Mouse (Mus musculus) kidney, embryonic 14.5 days (tissue): Measurements from ENCODE around the gene Pou6f2. TPM values are rescaled to one million over a fixed set of nuclear protein-coding genes. Genes with fewer than 3 reads are reported as not detected.

Source experiments
- ATAC-seq: fragments of 200-750 bp; cut with Nextera tagmentation; 2 replicates; pipeline ENCODE4 v1.8.0; 2017; ENCODE audit warnings: moderate number of reproducible peaks, mild to moderate bottlenecking, moderate TSS enrichment, moderate library complexity; ENCODE audit not compliant: low FRiP score, low TSS enrichment
- H3K27ac ChIP-seq: fragments of 300-500 bp; sonication (generic); 2 replicates; pipeline ENCODE4 v1.5.1; 2014; ENCODE audit warnings: low read depth, mild to moderate bottlenecking, low read length, moderate library complexity, mixed read lengths
- H3K27me3 ChIP-seq: fragments of 300-500 bp; sonication (generic); 2 replicates; pipeline ENCODE4 v1.6.1; 2014; ENCODE audit warnings: mild to moderate bottlenecking, low read length; ENCODE audit not compliant: control insufficient read depth, insufficient read depth
- H3K36me3 ChIP-seq: fragments of 300-500 bp; sonication (generic); 2 replicates; pipeline ENCODE4 v1.6.1; 2014; ENCODE audit warnings: low read length, mixed read lengths; ENCODE audit not compliant: control insufficient read depth, insufficient read depth
- H3K4me1 ChIP-seq: fragments of 300-500 bp; sonication (generic); 2 replicates; pipeline ENCODE4 v1.6.1; 2014; ENCODE audit warnings: low read length, mixed read lengths; ENCODE audit not compliant: control insufficient read depth, insufficient read depth
- H3K4me2 ChIP-seq: fragments of 300-500 bp; sonication (generic); replicated peaks from 2 replicates; pipeline ENCODE4 v1.6.1; 2014; ENCODE audit warnings: low read depth, mild to moderate bottlenecking, low read length
- H3K4me3 ChIP-seq: fragments of 300-500 bp; sonication (generic); 2 replicates; pipeline ENCODE4 v1.5.1; 2014; ENCODE audit warnings: mild to moderate bottlenecking, low read length
- H3K9ac ChIP-seq: fragments of 300-500 bp; sonication (generic); 2 replicates; pipeline ENCODE4 v1.6.1; 2014; ENCODE audit warnings: low read depth, mild to moderate bottlenecking, low read length, moderate library complexity
- H3K9me3 ChIP-seq: fragments of 300-500 bp; sonication (generic); 2 replicates; pipeline ENCODE4 v1.6.1; 2016; ENCODE audit warnings: low read length; ENCODE audit not compliant: control insufficient read depth
- WGBS: fragments of 180-500 bp; shearing (Covaris S2); extraction: QIAGEN DNeasy Blood & Tissue Kit; methylation state at CpG from one replicate; pipeline ENCODE4 v1.1.7; 2014; 5-methylcytosine and 5-hydroxymethylcytosine counted together
- polyA plus RNA-seq: library from polyadenylated mRNA; unstranded; fragments of >200 nt; fragmentation: Nextera tagmentation; extraction: Ambion mirVana; gene quantifications from 2 replicates; pipeline ENCODE4 v1.2.1, GENCODE M21; 2014

The Pou6f2 gene
- polyA plus RNA-seq: 0.04 TPM in 1 of 2 replicates, not detected in the other

- no peak for ATAC-seq
- H3K9me3 ChIP-seq: no peaks in the 10 kb centered on the region
- no peaks in the 10 kb centered on the region for H3K36me3 ChIP-seq
- no peak within 1 kb of the TSS for H3K4me2 ChIP-seq
- H3K27ac ChIP-seq: no peak within 1 kb of the TSS
- no peak within 1 kb of the TSS for H3K9ac ChIP-seq
- WGBS: 91% methylated on average over 6 of the region's 6 CpGs
- no peaks in the 10 kb centered on the region for H3K4me1 ChIP-seq
- H3K4me3 ChIP-seq: no peak within 1 kb of the TSS
- no peaks in the 10 kb centered on the region for H3K27me3 ChIP-seq
Measured at GRCm38 (mm10) chr13:18397586-18397985, at the start of gene Pou6f2. TSS of gene Pou6f2 (minus strand) at chr13:18397686.

GRCm38 (mm10) chr13:18439858-18440257, 42.4 kb upstream of the Pou6f2 start:
- Histone ChIP-seq H3K36me3 (no peaks in the 10 kb centered on the region), H3K27ac (no peak overlapping the region), H3K4me3 (no peak overlapping the region), H3K4me2 (no peak overlapping the region), H3K9ac (no peak overlapping the region), H3K4me1 (no peaks in the 10 kb centered on the region), H3K27me3 (no peaks in the 10 kb centered on the region), H3K9me3 (no peaks in the 10 kb centered on the region)
- 53% methylated on average over 3 of the region's 3 CpGs for WGBS
- peak; percentile 73; the same call in 1 of the 2 replicates for ATAC-seq

GRCm38 (mm10) chr13:18387673-18388072, 9.8 kb downstream of the Pou6f2 start:
- no peak overlapping the region for H3K27ac ChIP-seq
- no peak overlapping the region for H3K4me3 ChIP-seq
- ATAC-seq: no peak
- no peaks in the 10 kb centered on the region for H3K36me3 ChIP-seq
- H3K4me2 ChIP-seq: no peak overlapping the region
- no peak overlapping the region for H3K9ac ChIP-seq
- WGBS: 89% methylated on average over 4 of the region's 4 CpGs
- no peaks in the 10 kb centered on the region for H3K27me3 ChIP-seq
- H3K9me3 ChIP-seq: no peaks in the 10 kb centered on the region
- H3K4me1 ChIP-seq: no peaks in the 10 kb centered on the region

- no peaks in the 10 kb centered on the region for H3K27me3 ChIP-seq
- H3K9me3 ChIP-seq: no peaks in the 10 kb centered on the region
- no peak overlapping the region for H3K27ac ChIP-seq
- no peaks in the 10 kb centered on the region for H3K4me1 ChIP-seq
- H3K4me3 ChIP-seq: no peak overlapping the region
- H3K9ac ChIP-seq: no peak overlapping the region
- ATAC-seq: peak; percentile 24; the same call in 1 of the 2 replicates
- no peak overlapping the region for H3K4me2 ChIP-seq
- 29% methylated on average over 2 of the region's 2 CpGs for WGBS
- H3K36me3 ChIP-seq: no peaks in the 10 kb centered on the region
Measured at GRCm38 (mm10) chr13:18363373-18363772, 34.1 kb downstream of the Pou6f2 start.

- Histone ChIP-seq H3K9ac (no peak overlapping the region), H3K27me3 (no peaks in the 10 kb centered on the region), H3K36me3 (no peaks in the 10 kb centered on the region), H3K4me1 (no peaks in the 10 kb centered on the region), H3K9me3 (no peaks in the 10 kb centered on the region), H3K27ac (no peak overlapping the region), H3K4me3 (no peak overlapping the region), H3K4me2 (no peak overlapping the region)
- ATAC-seq: no peak
- WGBS: 75% methylated on average over 4 of the region's 4 CpGs
Measured at GRCm38 (mm10) chr13:18344580-18345333, 52.7 kb downstream of the Pou6f2 start.

GRCm38 (mm10) chr13:18338910-18339501, 58.5 kb downstream of the Pou6f2 start:
- Histone ChIP-seq H3K9me3 (no peaks in the 10 kb centered on the region), H3K4me3 (no peak overlapping the region), H3K27ac (no peak overlapping the region), H3K9ac (no peak overlapping the region), H3K36me3 (no peaks in the 10 kb centered on the region), H3K4me1 (no peaks in the 10 kb centered on the region), H3K4me2 (no peak overlapping the region), H3K27me3 (no peaks in the 10 kb centered on the region)
- ATAC-seq: no peak
- WGBS: 75% methylated on average over 10 of the region's 10 CpGs

- Histone ChIP-seq H3K4me1 (no peaks in the 10 kb centered on the region), H3K27ac (no peak overlapping the region), H3K9me3 (no peaks in the 10 kb centered on the region), H3K4me3 (no peak overlapping the region), H3K36me3 (no peaks in the 10 kb centered on the region), H3K9ac (no peak overlapping the region), H3K4me2 (no peak overlapping the region), H3K27me3 (no peaks in the 10 kb centered on the region)
- WGBS: 79% methylated on average over 2 of the region's 2 CpGs
- no peak for ATAC-seq
Measured at GRCm38 (mm10) chr13:18338022-18338421, 59.5 kb downstream of the Pou6f2 start.

- H3K36me3 ChIP-seq: no peaks in the 10 kb centered on the region
- H3K4me2 ChIP-seq: no peak overlapping the region
- no peak overlapping the region for H3K4me3 ChIP-seq
- no peak overlapping the region for H3K27ac ChIP-seq
- no peak overlapping the region for H3K9ac ChIP-seq
- H3K9me3 ChIP-seq: no peaks in the 10 kb centered on the region
- no peaks in the 10 kb centered on the region for H3K27me3 ChIP-seq
- 86% methylated on average over 4 of the region's 4 CpGs for WGBS
- no peak for ATAC-seq
- H3K4me1 ChIP-seq: no peaks in the 10 kb centered on the region
Measured at GRCm38 (mm10) chr13:18334035-18334434, 63.5 kb downstream of the Pou6f2 start.

- Histone ChIP-seq H3K9me3 (no peaks in the 10 kb centered on the region), H3K4me2 (no peak overlapping the region), H3K27me3 (no peaks in the 10 kb centered on the region), H3K27ac (no peak overlapping the region), H3K36me3 (no peaks in the 10 kb centered on the region), H3K9ac (no peak overlapping the region), H3K4me1 (no peaks in the 10 kb centered on the region), H3K4me3 (no peak overlapping the region)
- ATAC-seq: no peak
- WGBS: 21% methylated on average over 1 of the region's 1 CpGs
Measured at GRCm38 (mm10) chr13:18332596-18332995, 64.9 kb downstream of the Pou6f2 start.
